Mouse (Mus musculus): ENCODE results near the gene Ncoa1.

DNA sequence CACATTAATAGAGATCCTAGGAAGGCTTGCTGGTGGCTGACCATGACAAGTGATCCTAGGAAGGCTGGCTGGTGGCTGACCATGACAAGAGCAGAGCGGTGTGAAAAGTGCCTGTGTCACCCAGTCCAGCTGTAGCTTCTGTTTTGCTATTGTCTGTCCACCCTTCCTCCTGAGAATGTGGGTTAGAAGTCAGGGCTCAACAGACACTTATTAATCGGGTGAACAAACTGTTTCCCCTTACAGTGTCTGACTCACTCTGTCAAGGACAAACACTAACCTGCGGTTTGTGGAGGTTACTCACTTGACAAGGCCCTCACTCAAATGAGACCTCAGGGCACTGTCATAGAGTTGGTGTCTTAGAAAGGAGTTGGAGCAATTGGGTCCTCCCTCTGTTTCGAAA, 278.3 kb downstream of the Ncoa1 start:
- TF ChIP-seq EP300 (IDR thresholded peaks at IDR 0.05; ENCODE audit: low read depth) (no peak), CTCF (IDR thresholded peaks at IDR 0.05; ENCODE audit: low read depth) (no peak)
